Mouse (Mus musculus): ENCODE data around the gene Abhd14a. TPM values are rescaled to one million over a fixed set of nuclear protein-coding genes. Genes with fewer than 3 reads are reported as not detected.

The Abhd14a gene
- polyA plus RNA-seq, 1 experiment, result 34.4 TPM

GRCm38 (mm10) chr9:106456325-106457162 lies 9.1 kb upstream of the Abhd14a start:
- TF ChIP-seq POLR2A (IDR thresholded peaks at IDR 0.05; ENCODE audit: borderline replicate concordance, extremely low read depth, low read depth, low read length) (no peak), CTCF (IDR thresholded peaks at IDR 0.05; ENCODE audit: insufficient read depth, low read length) (no peak)
- H3K4me3 ChIP-seq (replicated peaks; ENCODE audit: extremely low read depth, low read depth, low read length), result no peak overlapping the region
- peaks cover 5% of the 10 kb centered on the region; the same call in 1 of the 2 replicates for H3K4me1 ChIP-seq (ENCODE audit: control insufficient read depth, insufficient read depth, low read length)
- 60% methylated on average over 15 of the region's 15 CpGs for WGBS
- no peak for DNase-seq

GRCm38 (mm10) chr9:106454888-106455681 lies 7.6 kb upstream of the Abhd14a start:
- TF ChIP-seq POLR2A (IDR thresholded peaks at IDR 0.05; ENCODE audit: borderline replicate concordance, extremely low read depth, low read depth, low read length), result no peak
- TF ChIP-seq CTCF (IDR thresholded peaks at IDR 0.05; ENCODE audit: insufficient read depth, low read length), result no peak
- no peak for DNase-seq
- WGBS, result 55% methylated on average over 17 of the region's 17 CpGs
- peaks cover 11% of the 10 kb centered on the region for H3K4me1 ChIP-seq (ENCODE audit: control insufficient read depth, insufficient read depth, low read length)
- H3K4me3 ChIP-seq (replicated peaks; ENCODE audit: extremely low read depth, low read depth, low read length), result no peak overlapping the region

GRCm38 (mm10) chr9:106454071-106454761 lies 6.7 kb upstream of the Abhd14a start:
- peaks cover 14% of the 10 kb centered on the region for H3K4me1 ChIP-seq (ENCODE audit: control insufficient read depth, insufficient read depth, low read length)
- whole genome bisulfite sequencing, result 18% methylated on average over 18 of the region's 20 CpGs
- TF ChIP-seq POLR2A (IDR thresholded peaks at IDR 0.05; ENCODE audit: borderline replicate concordance, extremely low read depth, low read depth, low read length), result no peak
- TF ChIP-seq CTCF (IDR thresholded peaks at IDR 0.05; ENCODE audit: insufficient read depth, low read length), result no peak
- no peak for DNase-seq
- H3K4me3 ChIP-seq (replicated peaks; ENCODE audit: extremely low read depth, low read depth, low read length), result peak overlapping the region; percentile 73

- under 1% methylated on average over 40 of the region's 74 CpGs for WGBS
- DNase-seq, result peak; percentile 68
- peaks cover 14% of the 10 kb centered on the region for H3K4me1 ChIP-seq (ENCODE audit: control insufficient read depth, insufficient read depth, low read length)
- H3K4me3 ChIP-seq (replicated peaks; ENCODE audit: extremely low read depth, low read depth, low read length), result peak within 1 kb of the TSS; percentile 73
- TF ChIP-seq CTCF (IDR thresholded peaks at IDR 0.05; ENCODE audit: insufficient read depth, low read length), result no peak
- TF ChIP-seq POLR2A (IDR thresholded peaks at IDR 0.05; ENCODE audit: borderline replicate concordance, extremely low read depth, low read depth, low read length), result no peak; the same call in 1 of the 2 replicates
Observed at GRCm38 (mm10) chr9:106453271-106454070, 6.0 kb upstream of the Abhd14a start, which contains the start of gene Pcbp4. Pcbp4 (plus strand) TSS chr9:106453291.

- Histone ChIP-seq H3K4me1 (ENCODE audit: control insufficient read depth, insufficient read depth, low read length) (peaks cover 19% of the 10 kb centered on the region), H3K4me3 (replicated peaks; ENCODE audit: extremely low read depth, low read depth, low read length) (no peak overlapping the region)
- no peak for DNase-seq
- no peak for TF ChIP-seq POLR2A (IDR thresholded peaks at IDR 0.05; ENCODE audit: borderline replicate concordance, extremely low read depth, low read depth, low read length)
- TF ChIP-seq CTCF (IDR thresholded peaks at IDR 0.05; ENCODE audit: insufficient read depth, low read length), result no peak
- 20% methylated on average over 7 of the region's 7 CpGs for WGBS
Observed at GRCm38 (mm10) chr9:106452821-106453220, 5.3 kb upstream of the Abhd14a start.

GRCm38 (mm10) chr9:106452351-106452750 lies 4.9 kb upstream of the Abhd14a start:
- TF ChIP-seq CTCF (IDR thresholded peaks at IDR 0.05; ENCODE audit: insufficient read depth, low read length), result no peak
- no peak for TF ChIP-seq POLR2A (IDR thresholded peaks at IDR 0.05; ENCODE audit: borderline replicate concordance, extremely low read depth, low read depth, low read length)

GRCm38 (mm10) chr9:106451899-106452298 lies 4.4 kb upstream of the Abhd14a start:
- WGBS, result 66% methylated on average over 2 of the region's 2 CpGs
- Histone ChIP-seq H3K4me1 (ENCODE audit: control insufficient read depth, insufficient read depth, low read length) (peaks cover 21% of the 10 kb centered on the region), H3K4me3 (replicated peaks; ENCODE audit: extremely low read depth, low read depth, low read length) (no peak overlapping the region)
- TF ChIP-seq CTCF (IDR thresholded peaks at IDR 0.05; ENCODE audit: insufficient read depth, low read length), result no peak
- no peak for TF ChIP-seq POLR2A (IDR thresholded peaks at IDR 0.05; ENCODE audit: borderline replicate concordance, extremely low read depth, low read depth, low read length)
- no peak for DNase-seq

More at GRCm38 (mm10) chr9:106452351-106452750, 4.9 kb upstream of the Abhd14a start:
- no peak for DNase-seq
- Histone ChIP-seq H3K4me3 (replicated peaks; ENCODE audit: extremely low read depth, low read depth, low read length) (no peak overlapping the region), H3K4me1 (ENCODE audit: control insufficient read depth, insufficient read depth, low read length) (peaks cover 21% of the 10 kb centered on the region)
- 69% methylated on average over 6 of the region's 6 CpGs for WGBS

GRCm38 (mm10) chr9:106451298-106451697 lies 3.8 kb upstream of the Abhd14a start:
- no peak for DNase-seq
- TF ChIP-seq POLR2A (IDR thresholded peaks at IDR 0.05; ENCODE audit: borderline replicate concordance, extremely low read depth, low read depth, low read length), result no peak
- TF ChIP-seq CTCF (IDR thresholded peaks at IDR 0.05; ENCODE audit: insufficient read depth, low read length), result no peak
- H3K4me3 ChIP-seq (replicated peaks; ENCODE audit: extremely low read depth, low read depth, low read length), result no peak overlapping the region
- WGBS, result 77% methylated on average over 11 of the region's 11 CpGs
- H3K4me1 ChIP-seq (ENCODE audit: control insufficient read depth, insufficient read depth, low read length), result peaks cover 21% of the 10 kb centered on the region
